17 mouse cellular contexts compared by ENCODE assay signal in genomic region chr17:57694791-57695190, GRCm38 (mm10). TPM values are rescaled to one million over a fixed set of nuclear protein-coding genes. Genes with fewer than 3 reads are reported as not detected.
DNase-seq lines count a peak whose midpoint lies in the region; ATAC-seq lines count a peak whose summit lies in the region.
"Had no signal": no experiment of that assay in that cellular context is flagged by ENCODE, and none has a peak within 500 bp of the region (broad histone marks: within the 10 kb centered on the region; RNA-seq: fewer than 3 reads in every experiment).

No protein-coding gene starts in this region.

- H3K4me2 ChIP-seq in kidney, embryonic 16.5 days (replicated peaks; ENCODE audit: low read depth, low read length), result no peak overlapping the region
- H3K4me2 ChIP-seq in kidney, embryonic 14.5 days (replicated peaks; ENCODE audit: low read depth, low read length), result no peak overlapping the region
- H3K4me2 ChIP-seq: liver, embryonic 12.5 days; midbrain, embryonic 13.5 days; neural tube, embryonic 15.5 days had no signal

- intact Hi-C loops in left cerebral cortex, postnatal 4 days (cut with DNase I), result no loop called here

- whole genome bisulfite sequencing in kidney, embryonic 16.5 days, result 60% methylated on average over 3 of the region's 3 CpGs
- WGBS in kidney, embryonic 14.5 days, result 60% methylated on average over 3 of the region's 3 CpGs

- peak; percentile 7 to 37 for DNase-seq in frontal cortex, postnatal 14 days (ENCODE audit: low spot score in 2 of 2)
- peak; percentile 37 for DNase-seq in layer of hippocampus, adult 9-10 months (ENCODE audit: low spot score)
- DNase-seq in left cerebral cortex, postnatal 4 days, result peak; percentile 50
- DNase-seq in urinary bladder, postnatal 36 days (ENCODE audit: low spot score in 2 of 2), result no peak
- DNase-seq in spleen, postnatal 10 days (ENCODE audit: low spot score in 2 of 2), result no peak
- no peak for DNase-seq in testis, postnatal 10 days (ENCODE audit: low spot score)
- DNase-seq: adrenal gland, postnatal 10 days; cerebellum, adult 18-20 months; heart, postnatal 36 days; thymus, adult 18-20 months had no signal

- H3K36me3 ChIP-seq in kidney, embryonic 16.5 days (ENCODE audit: insufficient read depth, low read length), result no peaks in the 10 kb centered on the region
- H3K36me3 ChIP-seq in kidney, embryonic 14.5 days (ENCODE audit: control insufficient read depth, insufficient read depth, low read length), result no peaks in the 10 kb centered on the region
- H3K36me3 ChIP-seq: liver, embryonic 12.5 days; midbrain, embryonic 13.5 days; neural tube, embryonic 15.5 days had no signal

- peak; percentile 59; the same call in 1 of the 2 replicates for ATAC-seq in kidney, embryonic 16.5 days (ENCODE audit: low FRiP score, low TSS enrichment)
- no peak; the same call in 1 of the 2 replicates for ATAC-seq in kidney, embryonic 14.5 days (ENCODE audit: low FRiP score, low TSS enrichment)
- ATAC-seq: liver, embryonic 12.5 days; midbrain, embryonic 13.5 days had no signal

- no peaks in the 10 kb centered on the region for H3K4me1 ChIP-seq in kidney, embryonic 16.5 days (ENCODE audit: insufficient read depth, low read length)
- no peaks in the 10 kb centered on the region for H3K4me1 ChIP-seq in kidney, embryonic 14.5 days (ENCODE audit: control insufficient read depth, insufficient read depth, low read length)
- H3K4me1 ChIP-seq: liver, embryonic 12.5 days; midbrain, embryonic 13.5 days; neural tube, embryonic 15.5 days had no signal

- H3K27ac ChIP-seq in kidney, embryonic 16.5 days (ENCODE audit: low read length), result no peak overlapping the region
- H3K27ac ChIP-seq in kidney, embryonic 14.5 days (ENCODE audit: low read depth, low read length), result no peak overlapping the region
- H3K27ac ChIP-seq: liver, embryonic 12.5 days; midbrain, embryonic 13.5 days; neural tube, embryonic 15.5 days had no signal

- H3K27me3 ChIP-seq in kidney, embryonic 16.5 days (ENCODE audit: insufficient read depth, low read length), result no peaks in the 10 kb centered on the region
- no peaks in the 10 kb centered on the region for H3K27me3 ChIP-seq in kidney, embryonic 14.5 days (ENCODE audit: control insufficient read depth, insufficient read depth, low read length)
- H3K27me3 ChIP-seq: liver, embryonic 12.5 days; midbrain, embryonic 13.5 days; neural tube, embryonic 15.5 days had no signal

- H3K9me3 ChIP-seq in kidney, embryonic 16.5 days (ENCODE audit: low read length), result no peaks in the 10 kb centered on the region
- no peaks in the 10 kb centered on the region for H3K9me3 ChIP-seq in kidney, embryonic 14.5 days (ENCODE audit: control insufficient read depth, low read length)
- H3K9me3 ChIP-seq: midbrain, embryonic 13.5 days; neural tube, embryonic 15.5 days had no signal

- H3K9ac ChIP-seq in kidney, embryonic 16.5 days (replicated peaks; ENCODE audit: low read length), result no peak overlapping the region
- no peak overlapping the region for H3K9ac ChIP-seq in kidney, embryonic 14.5 days (ENCODE audit: low read depth, low read length)
- H3K9ac ChIP-seq: liver, embryonic 12.5 days; midbrain, embryonic 13.5 days; neural tube, embryonic 15.5 days had no signal

- no peak overlapping the region for H3K4me3 ChIP-seq in kidney, embryonic 16.5 days (ENCODE audit: low read length)
- no peak overlapping the region for H3K4me3 ChIP-seq in kidney, embryonic 14.5 days (ENCODE audit: low read length)
- H3K4me3 ChIP-seq: liver, embryonic 12.5 days; midbrain, embryonic 13.5 days; neural tube, embryonic 15.5 days had no signal

RNA-seq across cellular contexts. Expression of gene Gm21834, which starts 47.2 kb away (rescaled TPM):
- polyA plus RNA-seq in kidney, embryonic 16.5 days (2015; fragmentation: Nextera tagmentation; extraction: Ambion mirVana), result not detected in 2 replicates
- polyA plus RNA-seq in kidney, embryonic 14.5 days (2014; fragmentation: Nextera tagmentation; extraction: Ambion mirVana), result not detected in 2 replicates
- total RNA-seq in left cerebral cortex, postnatal 4 days (2021), result not detected
- total RNA-seq: adrenal gland, postnatal 10 days; granulocyte monocyte progenitor cell, adult 5-6 weeks; heart, postnatal 36 days; layer of hippocampus, postnatal 25 days had no signal
- polyA plus RNA-seq: liver, embryonic 12.5 days; midbrain, embryonic 13.5 days; neural tube, embryonic 15.5 days had no signal

Comparison
In these comparisons a context has a peak if more than half of its experiments do, and no peak if none do; other contexts are left out.
1. DNase-seq: peak in frontal cortex, postnatal 14 days (2 of 2), layer of hippocampus, adult 9-10 months (single experiment) and left cerebral cortex, postnatal 4 days (single experiment); none in urinary bladder, postnatal 36 days (0 of 2), spleen, postnatal 10 days (0 of 2) and testis, postnatal 10 days (single experiment).